Mouse (Mus musculus) urinary bladder, postnatal 25 days (tissue): ENCODE data around the gene Tnfrsf8.
A peak's percentile ranks its signal among the peaks of the same experiment; 100 is the strongest.

Source experiments
- DNase-seq: peaks from one replicate; pipeline ENCODE4 v3.0.0; 2022; ENCODE audit warnings: low spot score

Tnfrsf8 gene

DNA sequence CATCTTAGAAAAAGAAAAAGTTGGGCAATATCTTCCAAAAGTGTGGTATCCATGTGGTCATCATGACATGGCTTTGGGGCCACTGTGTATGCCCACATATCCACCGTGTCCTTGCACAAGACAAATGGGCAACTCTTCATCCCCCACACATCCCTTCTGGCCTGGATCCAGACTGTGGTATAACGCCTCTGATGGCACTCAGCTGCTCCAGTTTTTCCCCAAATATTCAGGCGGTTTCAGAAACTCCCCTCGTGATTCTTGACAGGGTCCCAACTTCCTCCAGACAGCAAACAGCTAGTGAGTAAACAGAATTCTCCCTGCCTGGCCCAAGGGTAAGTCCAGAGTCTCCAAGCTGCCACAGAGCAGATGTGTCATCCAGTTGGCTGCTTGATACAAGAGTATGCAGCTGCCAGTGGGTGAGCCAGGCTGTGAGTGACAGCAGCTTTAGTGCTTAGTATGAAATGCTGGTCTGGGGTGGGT lies 47.3 kb downstream of the Tnfrsf8 start:
- no peak for DNase-seq

DNA sequence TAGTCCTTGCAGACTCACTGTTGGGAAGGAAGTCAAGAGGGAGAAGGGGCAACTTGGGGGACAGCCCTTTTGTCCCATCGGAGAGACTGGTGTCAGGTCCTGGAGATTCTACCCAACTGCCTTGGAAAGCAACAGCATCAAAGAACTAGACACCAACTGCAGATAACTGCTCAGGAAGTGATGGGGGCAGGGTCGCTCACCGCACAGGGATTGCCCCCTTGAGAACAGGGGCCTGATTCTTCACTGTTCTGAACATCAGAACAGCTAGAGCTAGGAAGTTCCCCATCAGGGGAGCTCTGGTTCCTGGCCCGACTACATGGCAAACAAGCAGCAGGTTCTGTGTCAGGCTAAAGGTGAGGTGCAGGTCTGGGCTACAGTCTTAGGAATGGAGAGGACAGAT lies 48.5 kb downstream of the Tnfrsf8 start:
- DNase-seq = no peak

DNA sequence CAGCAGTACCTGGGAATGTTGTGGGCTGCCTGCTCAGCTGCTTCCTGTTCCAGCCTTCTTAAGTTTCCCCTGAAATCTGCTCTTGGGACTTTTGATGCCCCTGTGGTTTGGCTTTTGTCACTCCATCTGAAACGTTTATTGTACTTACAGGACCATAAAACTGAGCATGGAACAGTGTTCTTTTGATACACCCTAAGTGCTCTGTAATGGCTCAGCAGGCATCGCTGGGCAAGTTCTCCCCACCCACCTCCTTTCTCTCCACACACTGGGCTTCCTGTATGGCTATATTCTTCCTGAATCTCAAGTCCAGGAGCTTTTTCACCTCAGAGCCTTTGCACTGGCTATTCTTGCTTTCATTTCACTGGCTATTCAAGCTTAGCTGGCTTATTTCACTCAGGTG lies 50.2 kb downstream of the Tnfrsf8 start:
- DNase-seq = no peak

DNA sequence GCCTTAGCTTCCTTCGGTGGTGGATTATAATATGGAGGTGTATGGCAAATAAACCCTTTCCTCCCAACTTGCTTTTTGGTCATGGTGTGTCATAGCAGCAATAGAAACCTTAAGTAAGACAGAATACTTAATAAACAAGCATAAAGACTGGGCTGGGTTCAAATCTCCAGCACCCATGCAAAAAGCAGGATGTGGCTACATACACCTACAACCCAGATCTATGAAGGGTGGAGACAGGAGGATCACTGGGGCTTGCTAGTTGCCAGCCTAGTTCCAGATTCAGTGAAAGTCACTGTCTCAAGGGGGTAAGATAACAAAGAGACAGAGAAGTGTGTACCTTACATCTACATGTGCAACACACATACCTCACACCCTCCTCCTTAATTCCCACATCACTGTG lies 51.4 kb downstream of the Tnfrsf8 start:
- no peak for DNase-seq

DNA sequence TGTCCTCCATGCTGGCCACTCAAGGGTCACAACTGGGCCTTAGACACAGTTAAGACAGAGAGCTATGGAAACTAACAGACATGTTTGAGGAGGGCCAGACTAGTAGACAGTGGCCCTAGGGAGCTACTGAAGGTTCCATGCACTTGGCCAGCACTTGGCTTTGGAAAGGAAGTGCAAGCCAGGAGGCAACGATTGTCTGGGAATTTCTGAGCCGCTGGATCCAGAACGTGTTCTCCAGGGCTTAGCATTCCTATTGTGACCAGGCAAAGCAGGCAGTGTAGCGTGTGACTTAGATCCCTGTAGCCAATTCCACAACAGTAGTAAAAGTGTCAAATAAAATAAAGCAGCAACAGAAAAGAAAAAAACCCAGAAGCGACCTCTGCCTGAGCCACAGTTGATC lies 54.2 kb downstream of the Tnfrsf8 start:
- DNase-seq = no peak

DNA sequence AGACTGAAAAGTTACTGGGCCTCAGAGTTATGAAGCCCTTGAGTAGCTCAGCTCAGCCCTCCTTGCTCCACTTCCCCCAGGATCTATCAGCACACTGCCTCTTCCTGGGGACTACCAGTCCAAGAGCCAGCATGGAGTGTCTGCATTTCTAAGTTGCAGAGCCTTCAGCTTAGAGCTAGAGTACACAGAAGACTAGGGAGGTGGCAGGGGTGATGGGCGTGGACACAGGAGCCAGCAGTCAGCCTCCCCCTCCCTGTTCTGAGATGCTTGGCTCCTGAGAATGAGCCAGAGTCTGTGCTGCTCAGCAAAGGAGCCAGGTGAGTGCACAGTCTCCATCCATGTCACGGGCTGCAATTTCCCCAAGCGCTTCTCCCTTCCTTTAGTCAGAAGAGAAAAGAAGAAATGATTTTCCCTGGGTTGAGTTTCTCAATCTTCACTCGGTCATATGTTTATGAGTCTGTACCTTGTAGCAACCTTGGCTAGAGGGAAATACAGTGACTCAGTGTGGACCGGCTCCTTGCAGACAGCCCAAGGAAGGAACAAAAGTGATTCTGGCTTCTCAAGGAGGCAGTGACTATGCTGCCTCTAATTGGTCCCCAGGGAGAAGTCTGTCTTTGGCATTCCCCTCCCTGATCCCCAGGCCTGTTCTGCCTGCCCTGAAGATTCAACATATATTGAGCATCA lies 57.1 kb downstream of the Tnfrsf8 start:
- DNase-seq = no peak

DNA sequence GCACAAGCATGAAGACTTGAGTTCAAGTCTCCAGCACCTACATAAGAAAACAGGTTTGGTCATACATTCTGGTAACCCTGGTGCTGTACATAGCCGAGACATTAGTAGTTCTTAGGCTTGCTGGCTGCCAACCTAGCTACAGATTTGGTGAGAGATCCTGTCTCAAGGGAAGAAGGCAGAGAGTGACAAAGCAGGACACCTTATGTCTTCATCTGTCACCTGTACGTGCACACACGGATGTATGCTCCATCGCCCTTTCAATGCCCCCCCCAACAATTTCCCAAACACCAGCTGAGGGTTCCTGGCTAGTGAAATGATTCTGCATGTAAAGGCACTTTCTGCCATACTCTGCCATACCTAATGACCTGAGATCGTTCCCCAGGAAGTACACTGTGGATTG lies 58.8 kb downstream of the Tnfrsf8 start:
- no peak for DNase-seq

DNA sequence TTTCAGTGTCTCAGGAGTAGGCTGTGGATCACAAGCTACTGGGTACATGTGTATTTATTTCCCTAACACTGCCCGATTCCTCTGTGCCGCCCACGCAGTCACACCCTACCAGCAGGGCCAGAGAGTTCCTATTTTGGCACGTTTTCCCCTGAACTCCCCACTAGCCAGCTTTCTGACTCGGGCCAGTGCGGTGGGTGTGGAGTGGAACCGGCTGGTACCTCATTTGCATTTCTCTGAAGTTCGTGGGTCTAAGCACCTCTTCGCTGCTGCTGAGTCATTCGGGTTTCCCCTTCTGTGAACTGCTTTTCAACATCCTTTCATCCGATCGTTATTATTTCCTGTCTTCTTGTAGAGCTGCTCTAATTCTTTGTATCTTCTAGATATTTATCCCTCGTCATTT lies 60.5 kb downstream of the Tnfrsf8 start:
- DNase-seq = peak; percentile 22

DNA sequence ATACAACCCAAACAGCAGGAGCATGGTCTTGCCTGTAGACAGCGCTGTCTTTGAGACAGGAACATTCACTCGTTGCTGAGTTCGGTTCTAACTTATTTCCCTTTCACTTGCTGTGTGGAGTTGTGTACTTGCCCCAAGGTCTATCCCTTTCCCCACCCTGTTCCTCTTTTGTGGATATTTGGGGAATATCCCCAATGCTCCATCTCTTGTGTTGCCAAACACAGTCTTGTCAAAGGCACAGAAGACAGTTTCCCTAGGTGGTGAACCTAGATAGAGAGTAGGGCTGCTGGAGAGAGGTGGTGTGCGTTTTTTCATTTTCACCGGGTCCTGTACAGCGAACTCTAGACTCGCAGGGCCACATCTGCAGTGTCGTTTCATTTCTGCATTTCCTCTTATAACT lies 62.4 kb downstream of the Tnfrsf8 start:
- no peak for DNase-seq

DNA sequence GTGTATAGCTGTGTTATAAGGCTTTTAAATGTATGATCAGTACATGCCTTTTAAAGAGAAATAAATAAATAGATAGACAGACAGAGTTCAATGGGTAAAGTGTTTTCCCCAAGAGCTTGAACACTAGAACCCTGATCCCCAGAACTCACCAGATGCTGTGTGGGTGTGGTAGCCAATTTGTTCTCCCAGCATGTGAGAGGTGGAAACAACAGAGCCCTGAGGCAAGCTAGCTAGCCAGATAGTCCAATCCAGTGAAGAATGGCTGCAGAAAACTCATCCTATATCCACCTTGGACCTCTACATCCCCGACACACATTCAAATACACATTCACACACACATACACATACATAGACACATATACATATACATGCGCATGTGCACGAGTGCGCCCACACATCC lies 63.4 kb downstream of the Tnfrsf8 start:
- DNase-seq = no peak

DNA sequence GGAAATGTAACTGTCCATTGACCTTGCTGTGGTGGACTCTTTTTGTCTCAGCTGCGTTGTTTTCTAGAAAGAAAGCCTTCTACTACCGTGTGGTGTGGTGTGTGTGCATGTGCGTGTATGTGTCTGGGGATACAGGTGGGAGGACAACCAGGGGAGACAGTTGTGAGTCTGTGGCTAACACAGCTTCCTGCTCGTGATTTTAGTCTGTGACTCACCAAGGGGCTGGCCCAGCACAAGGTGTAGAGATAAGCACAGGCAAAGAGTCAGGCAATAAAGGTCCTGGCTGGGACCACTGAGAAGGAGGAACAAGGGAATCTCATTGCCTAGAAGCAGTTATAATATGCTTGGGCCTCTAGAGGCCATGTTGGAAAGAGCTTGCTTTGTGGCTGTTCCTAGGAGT lies 65.0 kb downstream of the Tnfrsf8 start:
- no peak for DNase-seq

DNA sequence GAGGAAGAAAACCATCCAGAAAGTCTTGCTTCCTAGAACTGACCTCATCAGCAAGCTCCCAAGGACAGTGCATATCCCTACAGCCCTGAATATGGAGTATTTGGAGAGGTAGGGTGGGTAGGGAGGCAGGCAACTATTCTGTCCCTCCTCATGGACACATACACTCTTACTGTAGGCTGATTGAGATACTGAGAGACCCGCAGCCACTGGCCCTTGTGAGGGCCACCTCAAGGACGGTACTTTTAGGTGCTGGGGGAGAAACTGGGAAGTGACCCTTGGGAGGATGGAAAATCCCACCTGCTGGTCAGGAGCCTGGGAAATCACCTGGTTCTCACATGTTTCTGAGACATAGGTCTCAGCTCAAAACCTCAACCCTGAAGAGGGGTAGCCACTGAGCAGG lies 67.4 kb downstream of the Tnfrsf8 start:
- no peak for DNase-seq

DNA sequence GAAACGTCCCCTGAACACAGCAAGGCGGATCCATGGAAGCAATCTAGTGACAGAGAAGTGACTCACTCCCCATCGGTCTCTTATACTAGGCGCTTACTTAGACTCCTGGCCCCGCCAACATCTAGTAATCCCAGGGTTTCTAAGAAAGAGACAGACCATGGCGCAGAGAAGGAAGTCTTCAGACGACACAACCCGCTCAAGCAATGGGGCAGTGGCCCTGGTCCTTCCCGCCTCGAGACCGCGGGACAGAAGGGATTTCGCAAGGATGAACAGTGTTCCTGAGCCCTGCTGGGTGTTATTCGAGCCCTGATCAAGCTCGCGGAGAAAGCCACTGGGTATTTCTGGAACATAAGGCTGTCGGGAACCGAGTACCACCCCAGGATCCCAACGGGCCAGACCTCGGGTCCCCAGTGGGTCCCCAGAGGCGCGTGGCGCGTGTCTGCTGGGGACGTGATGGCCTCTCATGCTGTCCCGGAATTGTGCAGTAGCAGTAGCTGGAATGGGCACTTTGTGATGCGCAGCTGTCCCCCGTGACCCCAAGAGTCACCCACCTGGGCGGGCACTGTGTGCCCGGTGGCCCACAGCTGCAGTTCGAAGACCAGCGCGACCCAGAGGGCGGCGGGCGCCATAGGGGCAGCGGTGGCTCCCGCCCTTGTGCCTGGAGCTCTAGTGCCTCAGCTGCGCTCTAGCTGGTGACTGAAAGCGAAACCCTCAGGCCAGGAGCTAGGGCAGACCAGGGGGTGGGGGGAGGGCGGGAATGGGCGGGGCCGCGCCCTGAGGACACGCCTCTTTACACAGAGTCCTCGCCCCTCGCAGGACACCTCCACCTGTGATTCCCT lies 68.6 kb downstream of the Tnfrsf8 start, which contains the start of gene Tnfrsf1b:
Gene Tnfrsf1b, minus strand, starts transcription at position 698 of the 839 bp plus-strand sequence.
- peak; percentile 45 for DNase-seq

DNA sequence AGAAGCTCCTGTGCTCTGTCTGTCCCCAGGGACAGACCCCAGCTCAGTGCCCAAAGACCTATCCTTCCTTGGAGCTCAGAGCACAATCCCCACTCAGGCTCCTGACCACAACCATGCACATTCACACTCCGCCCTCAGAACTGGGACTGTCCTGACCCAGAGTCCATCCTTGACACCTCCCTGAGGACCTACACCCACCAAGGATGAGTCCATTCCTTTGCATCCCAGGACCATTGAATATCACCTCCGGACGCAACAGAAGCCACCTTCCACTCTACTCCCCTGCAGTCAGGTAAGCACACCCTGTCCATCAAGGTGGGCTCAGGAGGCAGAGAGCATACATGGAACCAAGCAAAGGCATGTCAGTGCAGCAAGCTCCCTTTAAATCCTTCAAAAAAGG lies 69.4 kb downstream of the Tnfrsf8 start:
- DNase-seq = no peak

DNA sequence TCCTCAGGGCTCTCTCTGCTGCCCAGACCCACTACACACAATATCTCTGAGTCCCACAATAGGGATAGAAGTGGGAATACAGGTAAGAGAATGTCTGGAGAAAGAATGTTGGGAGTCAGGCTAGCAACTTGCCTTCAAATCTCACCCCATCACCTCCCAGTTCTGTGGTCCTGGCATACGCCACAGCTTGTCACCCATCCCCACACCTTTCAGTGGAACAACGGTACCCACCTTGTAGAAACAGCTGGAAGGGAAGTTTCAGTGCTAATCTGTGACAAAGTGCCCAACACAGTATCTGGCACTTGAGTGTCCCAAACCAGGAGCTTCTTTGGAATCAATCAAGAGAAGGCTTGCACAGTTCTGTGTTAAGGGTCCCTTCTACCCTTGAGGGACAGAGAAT lies 70.3 kb downstream of the Tnfrsf8 start:
- no peak for DNase-seq

DNA sequence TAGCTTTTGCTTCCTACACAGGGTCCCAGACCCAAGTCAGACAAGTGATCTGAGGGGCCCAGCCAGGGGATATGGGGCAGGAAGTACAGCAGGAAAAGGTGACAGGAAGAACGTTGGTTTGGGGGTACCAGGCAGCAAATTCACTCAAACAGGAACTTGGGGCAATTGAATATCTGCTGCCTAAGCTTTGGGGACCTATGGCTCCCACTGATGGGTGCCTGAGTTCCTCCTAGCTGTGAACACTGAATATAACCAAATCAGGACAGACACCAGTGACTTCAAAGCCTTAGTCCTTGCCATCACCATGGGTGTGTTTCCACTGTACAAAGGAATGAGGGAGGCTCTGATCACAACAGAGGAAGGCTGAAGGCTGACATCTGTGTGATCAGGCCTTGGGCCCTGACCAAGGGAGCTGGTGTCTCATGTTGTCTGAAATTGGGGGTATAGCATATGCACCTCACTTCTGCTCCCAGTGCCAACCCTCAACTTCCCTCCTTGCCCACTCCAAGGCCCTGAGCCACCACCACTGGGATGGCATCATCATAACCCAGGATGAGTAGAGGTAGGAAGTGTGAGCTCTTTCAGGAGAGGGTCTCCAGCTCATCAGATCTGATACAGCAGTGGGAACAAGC lies 72.1 kb downstream of the Tnfrsf8 start:
- DNase-seq = no peak

DNA sequence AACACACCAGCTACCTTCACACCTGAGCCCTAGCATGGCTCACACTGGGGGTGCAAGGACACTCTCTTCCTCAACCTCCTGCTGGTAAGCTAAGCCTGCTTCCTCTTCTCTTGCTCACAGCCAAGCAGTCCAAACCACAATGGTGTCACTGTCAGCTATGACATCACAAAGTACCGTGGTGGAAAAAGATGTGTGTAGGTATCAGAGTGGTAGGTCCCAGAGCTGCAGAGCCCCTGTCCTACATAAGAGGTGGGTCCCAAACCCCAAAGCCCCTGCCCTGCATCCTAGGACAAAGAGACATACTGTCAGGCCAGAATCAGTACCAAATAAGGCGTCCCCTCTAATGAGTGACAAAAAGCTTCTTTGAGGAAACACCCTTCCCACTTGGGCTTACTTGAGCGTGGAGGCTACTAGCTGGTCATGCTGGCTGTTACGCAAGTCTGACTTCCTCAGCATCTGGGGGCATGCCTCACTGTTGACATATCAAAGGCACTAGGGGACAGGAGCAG lies 74.2 kb downstream of the Tnfrsf8 start:
- no peak for DNase-seq

DNA sequence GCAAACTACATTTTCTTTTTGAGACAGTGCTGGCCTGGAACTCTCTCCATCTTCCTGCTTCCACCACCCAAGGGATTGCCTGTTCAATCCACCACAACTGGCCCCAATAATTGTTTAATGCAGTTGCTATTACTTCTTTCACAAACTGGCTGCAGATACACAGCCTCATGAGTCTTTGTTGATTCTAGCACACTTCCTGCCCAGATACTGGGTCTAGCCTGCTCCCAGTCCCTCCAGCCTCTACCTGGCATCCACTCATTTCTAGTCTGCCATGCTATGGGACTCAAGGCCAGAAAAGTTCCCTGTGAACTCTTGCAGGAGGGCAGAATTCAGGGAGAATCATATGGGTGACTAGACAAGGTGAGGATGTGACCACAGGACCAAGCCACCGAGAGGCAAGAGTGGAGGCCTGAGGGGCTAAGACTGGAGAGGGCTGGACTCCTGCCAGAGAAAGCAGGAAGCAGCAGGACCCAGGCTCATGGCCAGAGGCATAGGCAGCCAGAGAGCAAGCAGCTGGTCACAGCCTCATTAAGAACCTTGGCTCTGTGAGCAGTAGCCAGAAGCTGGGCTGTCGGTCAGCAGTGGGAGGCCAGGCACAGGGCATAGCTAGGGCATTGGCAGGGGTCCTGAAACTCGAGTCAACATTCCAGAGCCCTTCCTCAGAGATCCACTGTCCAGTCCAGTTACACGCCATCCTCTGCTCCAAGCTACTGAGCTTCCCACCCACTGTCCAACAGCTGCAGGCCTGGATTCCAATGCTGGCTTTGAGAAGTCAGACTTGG lies 75.7 kb downstream of the Tnfrsf8 start:
- peak; percentile 30 for DNase-seq

DNA sequence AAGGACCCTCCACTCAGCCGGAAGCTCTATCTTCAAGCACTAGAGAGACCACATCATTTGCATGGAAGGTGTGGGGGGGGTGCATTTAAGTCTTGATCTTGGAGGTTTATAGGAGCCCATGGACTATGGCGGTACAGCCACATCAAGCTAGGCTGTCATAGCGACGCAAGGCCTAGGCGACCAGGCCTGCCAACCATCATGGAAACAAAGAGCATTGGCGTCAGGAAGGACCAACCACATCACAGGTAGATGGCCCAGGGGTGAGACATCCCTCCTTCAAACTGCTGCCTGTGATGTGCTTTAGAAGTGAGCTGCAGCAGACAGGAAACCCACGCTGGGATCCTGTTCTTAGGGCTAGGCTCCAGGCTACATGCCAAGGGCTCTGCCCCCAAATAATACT lies 78.9 kb downstream of the Tnfrsf8 start:
- DNase-seq = no peak

DNA sequence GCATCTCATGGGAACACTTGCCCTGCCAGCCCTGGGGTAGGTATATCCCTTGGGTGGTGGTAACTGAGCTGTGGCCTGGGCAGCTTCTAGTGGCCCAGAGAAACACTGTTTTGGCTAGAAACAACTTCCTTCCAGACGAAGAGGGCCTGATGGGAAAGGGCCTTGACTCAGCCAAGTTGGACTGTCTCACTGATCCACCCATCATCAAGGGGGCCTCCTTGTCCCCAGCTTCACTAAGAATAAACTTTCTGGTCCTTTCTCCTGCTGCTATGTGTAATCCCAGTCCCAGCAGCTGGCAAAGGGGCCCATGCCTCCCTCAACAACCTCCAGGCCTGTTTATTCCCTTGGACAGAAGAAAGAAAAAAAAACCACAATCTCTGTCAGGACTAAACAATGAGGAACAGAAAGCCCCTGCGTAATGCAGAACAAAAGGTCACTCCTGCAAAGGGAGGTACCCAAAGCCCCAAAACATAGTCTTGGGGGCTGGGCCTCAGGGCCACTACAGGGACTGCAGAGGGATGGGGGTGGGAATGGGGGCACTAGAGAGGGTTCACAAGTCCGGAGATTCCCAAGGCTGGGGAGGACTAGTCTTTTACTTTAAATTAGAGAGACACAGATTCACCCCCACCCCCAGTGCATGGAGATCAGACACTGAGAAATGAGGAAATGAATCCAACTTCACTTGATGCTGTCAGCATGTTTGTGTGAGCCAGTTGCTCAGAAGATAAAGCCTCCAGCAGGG lies 81.3 kb downstream of the Tnfrsf8 start:
- DNase-seq = no peak

DNA sequence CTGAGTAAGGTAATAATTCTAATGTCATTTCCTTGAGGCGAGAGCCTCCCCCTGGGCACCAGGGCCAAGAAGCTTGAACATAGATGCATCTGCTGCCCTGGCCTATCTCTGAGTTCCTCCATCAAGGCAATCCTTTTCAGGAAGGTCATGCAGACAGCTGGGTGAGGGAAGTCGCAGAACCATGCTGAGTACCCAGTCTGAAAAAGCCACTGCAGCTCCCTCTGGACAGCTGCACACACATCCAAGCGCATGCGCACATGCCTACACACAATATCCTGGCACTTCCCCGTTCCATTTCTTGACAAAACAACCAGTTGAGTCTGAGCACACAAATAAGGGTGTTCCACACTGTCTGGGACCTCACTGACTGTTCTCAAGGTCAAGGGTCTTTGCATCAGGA lies 83.2 kb downstream of the Tnfrsf8 start:
- DNase-seq = no peak
